Mouse (Mus musculus): ENCODE data around the gene Jmjd6. TPM values are rescaled to one million over a fixed set of nuclear protein-coding genes. Genes with fewer than 3 reads are reported as not detected.

Gene Jmjd6
- polyA plus RNA-seq, 1 experiment from 2014 or later: 37.0 TPM

DNA sequence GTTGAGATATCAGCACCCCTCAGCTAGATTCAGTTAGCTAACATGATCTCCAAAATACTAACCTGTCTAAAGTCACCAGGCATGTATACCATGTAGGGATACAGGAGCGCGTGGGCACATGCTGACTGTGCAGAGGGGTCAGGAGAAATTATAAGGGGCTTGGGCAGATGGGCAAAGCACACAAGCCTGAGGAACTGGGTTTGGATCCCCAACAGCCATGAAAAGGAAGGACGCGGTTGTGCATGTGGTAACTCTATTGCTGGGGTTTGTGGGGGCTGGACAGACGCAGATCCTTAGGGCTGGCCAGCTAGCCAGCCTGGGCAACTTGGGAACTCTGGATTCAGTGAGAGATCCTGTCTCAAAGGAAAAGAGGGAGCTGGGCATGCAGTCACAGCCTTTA is 25.7 kb downstream of the Jmjd6 start:
- Histone ChIP-seq H3K36me3 (ENCODE audit: insufficient read depth, low read length) (no peaks in the 10 kb centered on the region), H3K9me3 (ENCODE audit: low read length) (no peaks in the 10 kb centered on the region), H3K4me1 (ENCODE audit: insufficient read depth, low read depth, low read length) (peaks cover 15% of the 10 kb centered on the region), H3K4me3 (ENCODE audit: low read depth, low read length) (no peak overlapping the region), H3K9ac (replicated peaks; ENCODE audit: low read depth) (no peak overlapping the region), H3K27me3 (replicated peaks; ENCODE audit: insufficient read depth, low read length) (no peaks in the 10 kb centered on the region), H3K4me2 (replicated peaks; ENCODE audit: low read depth, low read length) (no peak overlapping the region), H3K27ac (ENCODE audit: low read length) (no peak overlapping the region)
- WGBS: 98% methylated on average over 5 of the region's 5 CpGs
- ATAC-seq (no peak), DNase-seq (ENCODE audit: low spot score) (no peak)
- TF ChIP-seq CTCF (IDR thresholded peaks at IDR 0.05) (no peak), EP300 (IDR thresholded peaks at IDR 0.05) (no peak)

DNA sequence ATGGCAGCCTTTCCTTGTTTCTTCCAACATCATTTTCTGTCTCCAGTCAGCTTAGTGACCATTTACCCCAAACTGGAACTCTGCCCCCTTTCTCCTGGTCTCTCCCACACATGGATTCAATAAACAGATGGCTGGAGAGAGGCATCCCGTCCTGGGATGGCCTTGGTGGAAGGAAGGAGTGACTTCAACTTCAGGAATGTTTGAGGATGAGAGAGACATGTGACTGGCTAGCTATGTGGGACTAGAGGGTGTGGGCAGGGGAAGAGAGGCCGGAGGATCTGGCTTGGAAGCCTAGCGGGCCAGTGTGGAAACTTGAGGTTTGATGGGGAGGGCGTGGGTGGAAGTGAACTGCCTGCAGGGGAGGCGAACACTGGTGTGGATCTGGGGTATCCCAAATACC is 26.5 kb downstream of the Jmjd6 start:
- TF ChIP-seq CTCF (IDR thresholded peaks at IDR 0.05) (peak; percentile 13; the same call in 1 of the 2 replicates), EP300 (IDR thresholded peaks at IDR 0.05) (no peak)
- H3K9me3 ChIP-seq (ENCODE audit: low read length): no peaks in the 10 kb centered on the region
- no peak overlapping the region for H3K27ac ChIP-seq (ENCODE audit: low read length)
- H3K36me3 ChIP-seq (ENCODE audit: insufficient read depth, low read length): no peaks in the 10 kb centered on the region
- no peak overlapping the region for H3K4me3 ChIP-seq (ENCODE audit: low read depth, low read length)
- no peak overlapping the region for H3K9ac ChIP-seq (replicated peaks; ENCODE audit: low read depth)
- peaks cover 19% of the 10 kb centered on the region for H3K4me1 ChIP-seq (ENCODE audit: insufficient read depth, low read depth, low read length)
- no peak overlapping the region for H3K4me2 ChIP-seq (replicated peaks; ENCODE audit: low read depth, low read length)
- no peaks in the 10 kb centered on the region for H3K27me3 ChIP-seq (replicated peaks; ENCODE audit: insufficient read depth, low read length)
- DNase-seq (ENCODE audit: low spot score) (peak; percentile 72), ATAC-seq (peak; percentile 20; the same call in 1 of the 2 replicates)
- 65% methylated on average over 5 of the region's 5 CpGs for WGBS

DNA sequence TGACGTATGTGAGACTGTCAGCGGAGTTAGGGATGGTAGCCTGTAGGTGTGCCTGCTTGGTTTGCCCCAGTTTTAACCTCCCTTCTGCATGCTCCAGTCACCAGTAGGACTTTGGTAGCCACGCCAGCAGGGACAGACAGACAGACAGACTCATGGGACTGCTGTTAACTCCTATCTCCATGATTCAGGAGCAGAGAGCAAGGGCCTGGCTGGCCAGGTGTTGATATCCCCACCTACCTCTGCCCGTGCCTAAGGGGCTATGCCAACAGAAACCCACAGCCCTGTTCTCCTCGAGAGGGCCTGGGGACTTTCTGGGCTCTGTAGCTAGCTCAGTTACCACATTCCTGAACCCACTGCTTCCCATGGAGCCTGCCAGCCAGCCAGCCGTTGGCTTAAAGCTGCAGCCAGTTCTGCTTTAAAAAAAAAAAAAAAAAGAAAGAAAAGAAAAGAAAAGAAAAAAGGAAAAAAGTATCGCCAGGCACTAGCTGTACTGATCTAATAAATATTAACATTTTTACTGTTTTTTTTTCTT is 28.3 kb downstream of the Jmjd6 start:
- H3K27ac ChIP-seq (ENCODE audit: low read length): peak overlapping the region; percentile 89
- H3K36me3 ChIP-seq (ENCODE audit: insufficient read depth, low read length): no peaks in the 10 kb centered on the region
- no peak for TF ChIP-seq CTCF (IDR thresholded peaks at IDR 0.05)
- TF ChIP-seq EP300 (IDR thresholded peaks at IDR 0.05): no peak
- H3K4me2 ChIP-seq (replicated peaks; ENCODE audit: low read depth, low read length): 0 out of 2 replicates have a peak overlapping the region, but pooled peaks have one; percentile 3
- no peaks in the 10 kb centered on the region for H3K9me3 ChIP-seq (ENCODE audit: low read length)
- no peak for DNase-seq (ENCODE audit: low spot score)
- 36% methylated on average over 7 of the region's 7 CpGs for WGBS
- no peak overlapping the region for H3K4me3 ChIP-seq (ENCODE audit: low read depth, low read length)
- no peak for ATAC-seq
- H3K9ac ChIP-seq (replicated peaks; ENCODE audit: low read depth): no peak overlapping the region
- H3K4me1 ChIP-seq (ENCODE audit: insufficient read depth, low read depth, low read length): peaks cover 22% of the 10 kb centered on the region
- no peaks in the 10 kb centered on the region for H3K27me3 ChIP-seq (replicated peaks; ENCODE audit: insufficient read depth, low read length)

- WGBS: 26% methylated on average over 20 of the region's 20 CpGs
- Histone ChIP-seq H3K4me2 (replicated peaks; ENCODE audit: low read depth, low read length) (0 out of 2 replicates have a peak overlapping the region, but pooled peaks have one; percentile 8), H3K9me3 (ENCODE audit: low read length) (no peaks in the 10 kb centered on the region), H3K27me3 (replicated peaks; ENCODE audit: insufficient read depth, low read length) (no peaks in the 10 kb centered on the region), H3K36me3 (ENCODE audit: insufficient read depth, low read length) (no peaks in the 10 kb centered on the region), H3K4me1 (ENCODE audit: insufficient read depth, low read depth, low read length) (peaks cover 22% of the 10 kb centered on the region), H3K4me3 (ENCODE audit: low read depth, low read length) (no peak overlapping the region), H3K9ac (replicated peaks; ENCODE audit: low read depth) (no peak overlapping the region), H3K27ac (ENCODE audit: low read length) (peak overlapping the region; percentile 89)
- ATAC-seq (peak; percentile 78), DNase-seq (ENCODE audit: low spot score) (peak; percentile 94)
- peak; percentile 33; the same call in 1 of the 2 replicates for TF ChIP-seq CTCF (IDR thresholded peaks at IDR 0.05)
- TF ChIP-seq EP300 (IDR thresholded peaks at IDR 0.05): 0 out of 2 replicates have a peak, but pooled peaks have one; percentile 25
Observed at GRCm38 (mm10) chr11:116814076-116814883, 29.0 kb downstream of the Jmjd6 start.

GRCm38 (mm10) chr11:116813610-116814009 is 29.6 kb downstream of the Jmjd6 start:
- Histone ChIP-seq H3K27me3 (replicated peaks; ENCODE audit: insufficient read depth, low read length) (no peaks in the 10 kb centered on the region), H3K9me3 (ENCODE audit: low read length) (no peaks in the 10 kb centered on the region), H3K4me3 (ENCODE audit: low read depth, low read length) (no peak overlapping the region), H3K4me2 (replicated peaks; ENCODE audit: low read depth, low read length) (no peak overlapping the region), H3K27ac (ENCODE audit: low read length) (peak overlapping the region; percentile 89), H3K4me1 (ENCODE audit: insufficient read depth, low read depth, low read length) (peaks cover 22% of the 10 kb centered on the region), H3K36me3 (ENCODE audit: insufficient read depth, low read length) (no peaks in the 10 kb centered on the region), H3K9ac (replicated peaks; ENCODE audit: low read depth) (no peak overlapping the region)
- 78% methylated on average over 13 of the region's 13 CpGs for WGBS
- ATAC-seq (no peak), DNase-seq (ENCODE audit: low spot score) (no peak)
- no peak for TF ChIP-seq CTCF (IDR thresholded peaks at IDR 0.05)
- no peak for TF ChIP-seq EP300 (IDR thresholded peaks at IDR 0.05)

DNA sequence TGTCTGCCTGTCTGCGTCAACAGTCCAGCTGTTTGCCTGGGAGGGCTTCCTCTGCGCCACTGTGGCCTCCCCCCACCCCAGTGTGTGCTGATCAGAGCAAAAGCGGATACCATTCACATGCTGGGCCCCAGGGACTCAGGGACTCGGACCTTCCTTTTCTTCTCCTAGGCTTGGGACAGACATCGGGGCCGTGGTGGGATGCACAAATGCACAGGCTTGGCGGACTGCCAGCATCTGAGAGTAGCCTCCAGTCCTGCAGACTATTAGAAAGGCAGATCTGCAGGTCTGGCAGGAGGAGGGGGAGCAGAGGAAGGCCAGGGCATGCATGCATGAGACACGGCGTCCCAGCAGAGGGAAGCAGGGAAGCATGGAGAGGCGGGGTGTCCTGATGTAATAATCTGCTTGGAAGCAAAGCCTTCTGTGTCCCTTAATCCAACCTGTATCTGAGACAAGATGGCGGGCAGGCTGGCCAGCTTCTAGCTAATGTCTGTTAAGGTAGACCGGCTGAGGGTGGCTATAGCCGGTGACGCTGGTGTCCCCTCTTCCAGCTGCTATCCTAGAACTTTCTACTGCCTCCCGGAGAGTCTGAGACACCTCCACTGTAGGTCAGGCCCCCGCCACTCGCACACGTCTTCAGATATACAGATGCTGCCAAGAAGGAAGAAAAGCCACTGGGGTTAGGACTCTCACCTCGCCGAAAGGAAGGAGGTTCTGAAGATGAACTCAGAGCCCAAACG is 30.3 kb downstream of the Jmjd6 start:
- Histone ChIP-seq H3K4me2 (replicated peaks; ENCODE audit: low read depth, low read length) (no peak overlapping the region), H3K4me3 (ENCODE audit: low read depth, low read length) (no peak overlapping the region), H3K27me3 (replicated peaks; ENCODE audit: insufficient read depth, low read length) (no peaks in the 10 kb centered on the region), H3K9me3 (ENCODE audit: low read length) (no peaks in the 10 kb centered on the region), H3K9ac (replicated peaks; ENCODE audit: low read depth) (no peak overlapping the region), H3K36me3 (ENCODE audit: insufficient read depth, low read length) (no peaks in the 10 kb centered on the region), H3K27ac (ENCODE audit: low read length) (peak overlapping the region; percentile 89; the same call in 1 of the 2 replicates), H3K4me1 (ENCODE audit: insufficient read depth, low read depth, low read length) (peaks cover 22% of the 10 kb centered on the region)
- DNase-seq (ENCODE audit: low spot score) (no peak), ATAC-seq (no peak)
- WGBS: 53% methylated on average over 21 of the region's 21 CpGs
- TF ChIP-seq EP300 (IDR thresholded peaks at IDR 0.05): no peak
- TF ChIP-seq CTCF (IDR thresholded peaks at IDR 0.05): peak; percentile 46
